Mouse (Mus musculus) lung, postnatal 0 days (tissue): ENCODE measurements at regions not wholly inside any gene's neighbourhood (a gene's known extent, or its start where the extent isn't known, plus 50 kb on each side); places are given as distances from the start of the nearest gene placed in this dataset.

Experiments used
- ATAC-seq: fragments of 200-750 bp; cut with Nextera tagmentation; 2 replicates; pipeline ENCODE4 v1.8.0; 2017; ENCODE audit warnings: moderate library complexity
- DNase-seq: peaks from one replicate; pipeline ENCODE4 v3.0.0-alpha.2; 2016; ENCODE audit warnings: low spot score
- H3K27ac ChIP-seq: fragments of 300-500 bp; sonication (generic); 2 replicates; pipeline ENCODE4 v1.5.1; 2014; ENCODE audit warnings: antibody characterized with exemption, mild to moderate bottlenecking, low read length, mixed read lengths
- H3K27me3 ChIP-seq: fragments of 300-500 bp; sonication (generic); replicated peaks from 2 replicates; pipeline ENCODE4 v1.6.1; 2014; ENCODE audit warnings: low read length, mixed read lengths; ENCODE audit not compliant: insufficient read depth
- H3K36me3 ChIP-seq: fragments of 300-500 bp; sonication (generic); 2 replicates; pipeline ENCODE4 v1.6.1; 2014; ENCODE audit warnings: low read length, mixed read lengths; ENCODE audit not compliant: insufficient read depth
- H3K4me1 ChIP-seq: fragments of 300-500 bp; sonication (generic); 2 replicates; pipeline ENCODE4 v1.6.1; 2014; ENCODE audit warnings: antibody characterized with exemption, low read depth, low read length, mixed read lengths; ENCODE audit not compliant: insufficient read depth
- H3K4me2 ChIP-seq: fragments of 300-500 bp; sonication (generic); replicated peaks from 2 replicates; pipeline ENCODE4 v1.6.1; 2014; ENCODE audit warnings: low read depth, mild to moderate bottlenecking, low read length, moderate library complexity, mixed read lengths
- H3K4me3 ChIP-seq: fragments of 300-500 bp; sonication (generic); 2 replicates; pipeline ENCODE4 v1.5.1; 2014; ENCODE audit warnings: low read depth, low read length
- H3K9ac ChIP-seq: fragments of 300-500 bp; sonication (generic); replicated peaks from 2 replicates; pipeline ENCODE4 v1.6.1; 2014; ENCODE audit warnings: low read depth, mild to moderate bottlenecking
- H3K9me3 ChIP-seq: fragments of 300-500 bp; sonication (generic); 2 replicates; pipeline ENCODE4 v1.6.1; 2016; ENCODE audit warnings: low read length, mixed read lengths
- CTCF ChIP-seq: IDR thresholded peaks from 2 replicates; pipeline ENCODE4 v1.5.1; 2016; ENCODE audit warnings: antibody characterized with exemption, mild to moderate bottlenecking
- EP300 ChIP-seq: IDR thresholded peaks from 2 replicates; pipeline ENCODE4 v1.6.1; 2016; ENCODE audit warnings: antibody characterized with exemption, mild to moderate bottlenecking, control low read depth
- WGBS: fragments of 180-500 bp; shearing (Covaris S2); extraction: QIAGEN DNeasy Blood & Tissue Kit; methylation state at CpG from one replicate; pipeline ENCODE4 v1.1.7; 2014; 5-methylcytosine and 5-hydroxymethylcytosine counted together

DNA sequence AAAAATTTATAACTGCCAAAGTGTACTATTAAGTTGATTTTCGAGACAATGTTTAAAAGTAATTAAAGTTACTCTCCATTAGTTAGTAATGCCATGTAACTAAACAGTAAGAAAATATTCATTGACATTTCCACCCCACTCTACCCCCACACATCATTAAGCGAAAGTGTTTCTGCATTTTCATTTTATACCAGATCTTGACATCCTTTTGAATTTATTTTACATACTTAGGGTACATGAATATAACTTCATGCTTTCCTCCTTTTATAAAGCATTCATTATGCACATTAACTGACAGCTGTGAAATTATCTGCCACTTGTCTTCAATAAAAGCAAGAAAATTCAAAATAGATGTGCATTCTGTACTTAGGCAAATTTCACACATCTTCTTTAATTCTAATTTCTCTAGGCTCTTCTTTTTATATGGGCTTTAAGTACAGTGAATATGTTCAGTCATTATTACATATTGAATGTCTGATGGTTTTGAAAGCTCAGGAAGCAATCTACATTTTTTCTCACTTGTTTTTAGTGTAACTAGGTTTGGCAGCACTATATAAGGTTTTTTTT, 526.5 kb downstream of the Epha5 start:
- Histone ChIP-seq H3K36me3 (no peaks in the 10 kb centered on the region), H3K4me3 (no peak overlapping the region), H3K9me3 (no peaks in the 10 kb centered on the region), H3K27me3 (no peaks in the 10 kb centered on the region), H3K27ac (no peak overlapping the region), H3K4me2 (no peak overlapping the region), H3K9ac (no peak overlapping the region), H3K4me1 (no peaks in the 10 kb centered on the region)
- no peak for TF ChIP-seq EP300
- TF ChIP-seq CTCF: no peak
- no peak for DNase-seq
- ATAC-seq: no peak
- 53% methylated on average over 2 of the region's 2 CpGs for WGBS

DNA sequence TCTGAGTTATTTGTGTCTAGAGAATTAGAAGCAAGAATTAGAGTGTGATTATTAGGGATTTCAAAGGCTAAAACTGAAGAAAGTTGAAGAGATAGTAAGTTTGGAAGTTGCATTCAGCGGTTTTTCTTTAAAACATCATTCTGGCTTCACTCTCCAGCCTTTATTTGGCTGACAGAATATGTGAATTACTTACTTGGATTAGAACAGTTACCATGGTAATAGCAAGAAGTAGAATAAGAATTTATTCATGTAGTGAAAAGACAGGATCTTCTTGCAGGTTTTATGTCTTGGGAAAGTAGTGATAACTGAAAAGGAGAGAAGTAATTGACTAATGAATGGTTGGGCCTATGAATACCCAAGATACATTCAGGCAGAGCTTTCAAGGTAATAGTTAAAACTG, 517.1 kb upstream of the Tecrl start:
- Histone ChIP-seq H3K9ac (no peak overlapping the region), H3K9me3 (no peaks in the 10 kb centered on the region), H3K4me3 (no peak overlapping the region), H3K27ac (no peak overlapping the region), H3K36me3 (no peaks in the 10 kb centered on the region), H3K4me2 (no peak overlapping the region), H3K4me1 (no peaks in the 10 kb centered on the region), H3K27me3 (no peaks in the 10 kb centered on the region)
- no peak for DNase-seq
- TF ChIP-seq EP300: no peak
- no peak for TF ChIP-seq CTCF
- WGBS: 69% methylated on average over 1 of the region's 1 CpGs
- ATAC-seq: no peak

DNA sequence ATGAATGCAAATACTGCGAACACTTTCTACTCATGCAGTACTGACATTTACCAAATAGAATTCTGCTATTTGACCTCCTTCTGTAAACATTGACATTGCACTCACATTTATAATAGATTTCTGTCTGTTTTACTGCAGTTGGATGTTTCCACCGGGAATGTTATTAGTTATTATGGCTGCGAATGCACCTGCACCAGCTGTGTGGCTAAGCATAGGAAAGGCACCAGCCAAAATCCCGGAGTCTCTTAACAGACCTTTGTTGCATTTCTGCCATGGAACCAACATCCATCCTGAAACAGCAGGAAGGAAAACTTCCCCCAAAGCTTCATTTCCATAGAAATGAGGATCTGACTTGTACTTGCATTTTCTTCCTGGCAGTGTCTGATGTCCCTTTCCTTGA, 513.4 kb upstream of the Tecrl start:
- no peaks in the 10 kb centered on the region for H3K4me1 ChIP-seq
- H3K27ac ChIP-seq: no peak overlapping the region
- no peaks in the 10 kb centered on the region for H3K27me3 ChIP-seq
- TF ChIP-seq CTCF (no peak), EP300 (no peak)
- no peak for ATAC-seq
- DNase-seq: no peak
- H3K4me2 ChIP-seq: no peak overlapping the region
- no peaks in the 10 kb centered on the region for H3K9me3 ChIP-seq
- no peak overlapping the region for H3K4me3 ChIP-seq
- no peaks in the 10 kb centered on the region for H3K36me3 ChIP-seq
- 49% methylated on average over 4 of the region's 4 CpGs for WGBS
- no peak overlapping the region for H3K9ac ChIP-seq

DNA sequence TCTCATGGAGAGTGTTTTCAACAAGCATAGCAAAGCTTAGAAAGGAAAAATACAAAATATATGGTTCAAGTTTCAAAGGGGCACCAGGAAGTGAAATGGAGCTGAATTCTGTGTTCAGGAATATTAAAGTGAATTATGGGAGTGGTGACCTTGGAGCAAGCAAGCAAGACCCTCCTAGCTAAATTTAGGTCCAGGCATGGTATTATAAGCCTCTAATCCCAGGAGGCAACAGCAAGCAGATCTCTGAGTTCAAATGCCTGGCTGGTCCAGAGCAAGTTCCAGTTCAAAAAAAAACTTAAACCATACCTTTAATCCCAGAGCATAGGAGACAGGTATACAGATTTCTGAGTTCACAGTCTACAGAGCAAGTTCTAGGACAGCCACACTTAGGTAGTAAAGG, 506.7 kb upstream of the Tecrl start:
- ATAC-seq: no peak
- TF ChIP-seq CTCF: no peak
- no peak for TF ChIP-seq EP300
- Histone ChIP-seq H3K27me3 (no peaks in the 10 kb centered on the region), H3K4me1 (no peaks in the 10 kb centered on the region), H3K9me3 (no peaks in the 10 kb centered on the region), H3K36me3 (no peaks in the 10 kb centered on the region), H3K9ac (no peak overlapping the region), H3K4me3 (no peak overlapping the region), H3K4me2 (no peak overlapping the region), H3K27ac (no peak overlapping the region)
- no peak for DNase-seq

DNA sequence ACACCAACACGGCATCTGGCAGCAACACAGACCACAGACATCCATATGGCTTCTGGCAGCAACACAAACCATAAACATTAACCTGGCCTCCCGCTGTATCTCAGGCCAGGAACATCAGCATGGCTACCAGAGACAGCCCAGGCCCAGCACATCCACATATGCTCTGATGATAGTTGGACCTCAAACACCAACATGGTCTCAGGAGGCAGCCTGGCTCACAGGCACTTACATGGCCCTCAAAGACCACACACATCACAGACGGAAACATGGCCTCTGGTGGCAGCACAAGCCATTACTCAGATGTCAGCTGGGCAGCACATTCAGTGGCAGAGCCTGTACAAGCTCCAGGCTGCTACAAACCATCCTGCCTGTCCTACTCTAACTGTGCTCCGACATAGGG, 497.0 kb upstream of the Tecrl start:
- Histone ChIP-seq H3K4me3 (no peak overlapping the region), H3K36me3 (no peaks in the 10 kb centered on the region), H3K9me3 (no peaks in the 10 kb centered on the region), H3K27me3 (no peaks in the 10 kb centered on the region), H3K27ac (no peak overlapping the region), H3K4me1 (no peaks in the 10 kb centered on the region), H3K9ac (no peak overlapping the region), H3K4me2 (no peak overlapping the region)
- ATAC-seq (no peak), DNase-seq (no peak)
- 62% methylated on average over 4 of the region's 4 CpGs for WGBS
- TF ChIP-seq EP300 (no peak), CTCF (no peak)

DNA sequence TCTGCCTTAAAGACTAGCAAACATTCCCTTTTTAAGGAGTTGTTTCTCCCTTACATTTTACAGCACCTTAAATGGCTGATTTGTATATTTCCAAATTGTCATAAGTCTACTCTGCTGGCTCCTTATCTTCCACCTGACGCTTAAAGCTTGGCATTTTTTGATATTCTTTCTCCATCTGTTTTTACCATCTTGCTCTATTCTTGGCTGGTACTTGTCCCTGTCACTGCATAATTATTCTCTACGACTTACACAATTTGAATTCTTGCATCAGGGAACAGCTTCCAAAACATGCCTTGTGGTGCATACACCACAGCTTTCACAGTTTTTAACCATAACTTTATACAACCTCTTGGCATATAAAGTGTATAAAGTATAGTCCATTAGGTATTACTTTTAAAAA, 471.6 kb upstream of the Tecrl start:
- H3K4me2 ChIP-seq: no peak overlapping the region
- no peaks in the 10 kb centered on the region for H3K4me1 ChIP-seq
- 64% methylated on average over 2 of the region's 2 CpGs for WGBS
- H3K9ac ChIP-seq: no peak overlapping the region
- H3K36me3 ChIP-seq: no peaks in the 10 kb centered on the region
- ATAC-seq (no peak), DNase-seq (no peak)
- H3K27me3 ChIP-seq: no peaks in the 10 kb centered on the region
- no peak overlapping the region for H3K27ac ChIP-seq
- H3K9me3 ChIP-seq: no peaks in the 10 kb centered on the region
- H3K4me3 ChIP-seq: no peak overlapping the region
- TF ChIP-seq EP300: no peak
- no peak for TF ChIP-seq CTCF

DNA sequence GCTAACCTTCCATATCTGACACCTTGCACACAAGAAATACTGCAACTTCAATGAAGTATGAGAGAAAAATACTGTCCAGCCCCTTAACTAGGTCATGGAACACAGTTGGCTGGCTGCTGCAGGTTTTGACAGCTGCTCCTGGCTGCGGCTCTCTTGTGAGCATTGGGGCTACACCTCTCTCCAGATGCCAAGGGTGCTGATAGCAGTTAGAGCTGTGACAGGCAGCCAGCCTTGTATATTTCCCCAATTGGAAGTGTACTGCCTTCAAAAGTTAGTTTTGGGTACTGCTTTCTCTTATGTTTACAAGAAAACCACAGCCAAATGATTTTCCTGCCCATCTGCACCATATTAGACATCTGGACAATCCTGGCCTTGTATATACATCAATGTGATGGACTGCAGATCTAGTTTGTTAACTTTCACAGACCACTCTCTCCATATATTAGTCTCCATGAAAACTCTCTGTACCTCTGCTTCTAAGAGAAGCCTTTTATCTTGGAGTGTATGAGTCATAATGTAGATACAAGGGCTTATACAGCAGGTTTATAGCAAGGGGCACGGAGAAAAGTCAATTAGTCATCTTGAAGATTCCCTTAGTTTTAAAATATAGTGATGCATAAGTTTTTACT, 470.0 kb upstream of the Tecrl start:
- ATAC-seq (no peak), DNase-seq (no peak)
- Histone ChIP-seq H3K4me1 (no peaks in the 10 kb centered on the region), H3K27ac (no peak overlapping the region), H3K27me3 (no peaks in the 10 kb centered on the region), H3K4me3 (no peak overlapping the region), H3K9me3 (no peaks in the 10 kb centered on the region), H3K4me2 (no peak overlapping the region), H3K9ac (no peak overlapping the region), H3K36me3 (no peaks in the 10 kb centered on the region)
- TF ChIP-seq CTCF (no peak), EP300 (no peak)
- WGBS: 37% methylated on average over 2 of the region's 2 CpGs
